Mouse (Mus musculus): ENCODE data around the gene Ino80d. TPM values are rescaled to one million over a fixed set of nuclear protein-coding genes. Genes with fewer than 3 reads are reported as not detected.
A peak's percentile ranks its signal among the peaks of the same experiment; 100 is the strongest.

Ino80d gene
- total RNA-seq, 2 experiments from 2014 or later, result 26.8 to 27.9 TPM

DNA sequence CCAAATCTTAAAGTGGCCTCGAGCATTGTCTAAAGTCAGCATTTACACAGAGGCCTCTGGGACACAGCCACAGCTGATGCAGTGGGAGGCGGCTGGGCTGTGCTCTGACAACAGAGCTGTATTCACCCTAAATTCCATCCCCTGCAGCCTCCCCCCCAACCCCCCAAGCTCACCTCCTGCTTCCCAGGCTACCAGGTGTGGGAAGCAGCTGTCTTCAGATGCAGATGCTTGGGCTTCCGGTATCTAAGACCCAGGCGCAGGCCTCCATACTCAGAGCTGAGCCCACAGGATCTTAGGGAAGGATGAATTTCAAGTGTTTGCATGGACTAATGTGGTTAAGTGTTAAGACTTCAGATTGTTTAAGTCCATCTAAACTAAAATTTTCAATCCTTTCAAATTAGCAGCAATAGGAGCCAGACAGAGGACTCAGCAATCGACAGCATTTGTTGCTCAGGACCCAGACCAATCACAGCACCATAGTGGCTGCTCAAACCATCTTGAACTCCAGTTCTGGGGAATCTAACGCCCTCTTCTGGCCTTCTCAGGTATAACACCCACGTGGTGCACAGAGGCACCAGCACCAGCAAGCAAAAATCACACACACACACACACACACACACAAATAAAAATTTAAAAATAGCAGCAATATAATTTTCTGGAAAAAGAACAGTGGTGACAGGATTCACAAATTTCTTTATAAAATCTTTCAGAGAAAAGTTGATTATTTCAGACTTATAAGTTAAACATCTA, 3.8 kb downstream of the Ino80d start:
- DNase-seq (ENCODE audit: low spot score in 2 of 2), result peak; percentile 52 to 55

DNA sequence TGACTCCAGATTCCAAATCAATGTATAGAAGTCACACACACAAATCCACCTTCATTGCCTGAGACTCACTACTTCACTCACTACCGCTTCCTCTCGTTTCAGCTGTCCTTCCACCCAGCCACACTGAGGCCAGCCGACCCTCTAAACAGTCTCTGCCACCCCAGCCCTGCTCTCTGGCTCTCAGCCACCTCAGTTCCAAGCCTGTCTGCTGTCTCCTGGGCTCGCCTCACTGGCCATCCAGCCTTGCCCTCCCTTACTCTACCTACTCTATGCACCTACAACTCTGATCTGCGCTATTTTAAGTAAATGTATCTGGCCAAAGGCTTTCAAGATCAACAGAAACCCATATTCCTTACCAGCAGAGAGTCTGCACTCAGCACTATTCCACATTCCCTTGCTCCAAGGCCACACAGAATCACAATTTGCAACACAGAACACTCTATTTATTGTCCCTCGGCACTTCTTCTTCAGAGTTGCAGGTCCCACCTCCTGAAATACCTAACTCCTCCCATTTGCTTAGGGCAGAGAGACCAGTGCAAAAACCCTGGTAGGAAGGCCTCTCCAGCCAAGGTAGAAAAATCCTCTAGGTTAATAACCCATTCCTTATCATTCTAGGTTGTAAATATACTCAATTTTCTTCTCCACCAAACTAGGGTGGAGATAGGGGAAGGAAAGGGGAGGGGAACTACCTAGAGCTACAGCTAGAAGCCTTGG, 6.7 kb downstream of the Ino80d start:
- DNase-seq (ENCODE audit: low spot score in 2 of 2), result no peak

DNA sequence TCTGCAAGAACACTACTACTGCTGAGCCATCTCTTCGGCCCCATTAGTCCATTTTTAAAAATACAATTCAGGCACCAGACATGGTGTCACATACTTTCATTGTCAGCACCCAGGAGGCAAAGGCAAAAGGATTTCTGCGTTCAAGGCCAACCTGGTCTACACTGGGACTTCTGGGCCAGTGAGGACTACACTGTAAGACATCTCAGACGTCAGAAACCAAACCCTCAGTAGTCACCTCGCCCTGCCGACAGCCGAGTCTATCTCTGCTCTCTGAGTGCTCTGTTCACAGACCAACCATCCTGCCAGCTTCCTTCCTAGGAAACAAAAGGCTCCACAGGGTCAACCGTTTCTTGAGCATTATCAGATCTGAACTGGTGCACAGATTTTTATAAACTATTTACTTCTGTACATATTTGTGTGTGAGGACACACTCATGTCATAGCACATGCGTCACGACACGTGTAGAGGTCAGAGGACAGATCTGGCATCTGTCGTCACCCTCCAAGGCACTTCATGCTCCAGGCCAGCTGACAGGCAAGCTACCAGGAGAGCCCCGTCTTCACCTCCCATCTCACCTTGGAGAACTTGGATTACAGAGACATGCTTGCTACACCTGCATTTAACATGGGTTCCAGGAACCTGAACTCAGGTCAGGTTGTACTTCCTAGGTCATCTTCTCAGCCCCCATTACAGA, 11.6 kb downstream of the Ino80d start:
- no peak for DNase-seq (ENCODE audit: low spot score in 2 of 2)

DNA sequence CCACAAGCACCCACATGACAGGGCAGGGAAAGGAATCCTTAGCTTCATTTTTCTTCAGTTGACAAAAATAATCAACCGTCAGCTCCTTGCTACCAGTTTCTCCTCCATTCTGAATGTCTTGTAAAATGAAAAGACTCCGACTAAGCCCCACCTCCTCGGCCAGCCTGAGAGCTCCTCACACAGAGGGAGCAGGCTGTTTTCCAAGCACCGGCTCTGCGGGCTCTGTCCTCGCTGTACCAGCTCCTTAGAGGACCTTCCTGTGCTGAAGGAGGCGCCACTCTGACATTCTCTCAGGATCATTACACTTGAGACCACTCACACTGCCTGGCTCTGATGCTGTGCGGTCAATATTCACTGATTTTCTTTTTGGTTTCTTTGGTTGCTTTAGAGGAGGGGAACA, 14.3 kb downstream of the Ino80d start:
- no peak for DNase-seq (ENCODE audit: low spot score in 2 of 2)

DNA sequence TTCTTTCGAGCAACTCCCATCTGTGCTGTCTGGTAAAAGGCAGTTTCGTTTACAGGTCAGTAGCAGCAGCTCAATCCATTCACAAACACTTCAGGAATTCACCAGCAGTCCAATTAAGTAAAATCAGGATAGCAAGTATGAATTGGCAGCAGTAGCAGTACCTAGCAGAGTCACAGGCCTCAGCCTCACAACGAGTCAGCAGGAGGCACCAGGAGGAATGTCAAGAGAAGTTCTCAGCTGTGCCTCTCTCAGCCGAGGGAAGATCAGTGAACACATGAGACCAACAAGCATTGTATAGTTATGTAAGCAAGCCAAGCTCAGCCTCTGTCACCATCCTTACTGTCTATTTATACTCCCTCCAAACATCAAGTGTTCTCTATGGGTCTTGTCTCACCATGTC, 15.6 kb downstream of the Ino80d start:
- no peak for DNase-seq (ENCODE audit: low spot score in 2 of 2)

DNA sequence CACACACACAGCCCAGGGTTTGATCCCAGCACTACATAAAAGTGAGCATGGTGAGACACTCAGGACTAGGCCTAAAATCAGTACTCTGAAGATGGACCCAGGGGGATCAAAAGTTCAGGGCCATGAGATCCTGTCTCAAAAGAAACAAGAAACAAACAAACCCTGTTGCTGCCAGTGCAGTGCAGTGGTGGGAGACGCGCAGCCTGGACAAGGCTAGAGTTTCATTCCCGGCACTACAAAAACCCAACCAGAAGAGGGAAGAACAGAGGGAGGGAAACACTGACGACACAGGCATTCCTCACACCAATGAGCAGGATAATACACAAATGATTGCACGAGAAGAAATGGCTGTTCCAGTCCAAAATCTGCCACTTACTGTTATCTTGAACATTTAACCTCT, 18.4 kb downstream of the Ino80d start:
- no peak for DNase-seq (ENCODE audit: low spot score in 2 of 2)

DNA sequence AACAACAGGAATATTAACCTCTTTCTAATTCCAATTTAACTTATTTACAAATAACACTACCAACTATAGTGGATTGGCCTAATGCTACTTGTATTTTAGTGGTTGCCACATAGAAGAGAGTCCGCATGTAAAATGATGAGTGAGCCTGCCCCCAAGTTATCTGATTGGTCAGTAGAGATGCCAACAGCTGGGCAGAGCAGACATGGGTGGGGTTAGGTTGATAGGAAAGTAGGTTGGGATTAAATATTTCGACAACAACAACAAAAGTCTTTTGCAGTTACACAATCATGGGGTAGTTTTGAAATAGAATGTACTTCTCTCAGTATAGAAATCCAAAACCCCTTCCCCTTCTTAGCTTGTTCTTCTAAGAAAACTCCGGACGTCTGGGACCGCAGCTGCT, 24.7 kb downstream of the Ino80d start:
- no peak for DNase-seq (ENCODE audit: low spot score in 2 of 2)

DNA sequence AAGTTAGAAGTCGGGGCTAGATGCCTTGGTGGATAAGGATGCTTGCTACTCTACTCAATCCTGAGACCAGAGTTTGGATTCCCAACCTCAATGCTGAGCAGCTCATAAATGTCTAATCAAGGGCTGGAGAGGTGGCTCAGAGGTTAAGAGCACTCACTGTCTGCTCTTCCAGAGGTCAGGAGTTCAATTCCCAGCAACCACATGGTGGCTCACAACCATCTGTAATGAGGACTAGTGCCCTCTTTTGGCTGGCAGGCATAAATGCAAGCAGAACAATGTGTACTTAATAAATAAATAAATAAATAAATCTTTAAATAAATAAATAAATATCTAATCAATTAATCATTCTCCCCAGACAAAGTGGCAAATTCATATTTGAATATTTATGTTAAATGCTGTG, 25.9 kb downstream of the Ino80d start:
- no peak for DNase-seq (ENCODE audit: low spot score in 2 of 2)

DNA sequence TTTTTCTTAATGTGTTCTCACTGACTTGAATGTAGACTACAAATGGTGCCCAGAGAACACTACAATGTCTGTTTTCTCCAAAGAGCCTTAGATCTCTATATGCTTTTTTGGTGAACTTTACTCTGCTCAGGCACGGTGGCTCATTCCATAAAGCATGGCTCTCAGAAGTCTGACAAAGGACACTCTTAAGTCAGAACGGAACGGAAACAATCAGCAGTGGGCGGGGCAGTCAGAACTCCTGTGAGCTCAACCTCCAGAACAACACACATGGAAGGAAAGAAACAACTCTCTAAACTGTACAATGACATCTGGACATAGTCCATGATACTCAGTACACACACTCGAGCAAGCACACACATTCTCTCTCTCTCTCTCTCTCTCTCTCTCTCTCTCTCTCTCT, 34.2 kb downstream of the Ino80d start:
- no peak for DNase-seq (ENCODE audit: low spot score in 2 of 2)

DNA sequence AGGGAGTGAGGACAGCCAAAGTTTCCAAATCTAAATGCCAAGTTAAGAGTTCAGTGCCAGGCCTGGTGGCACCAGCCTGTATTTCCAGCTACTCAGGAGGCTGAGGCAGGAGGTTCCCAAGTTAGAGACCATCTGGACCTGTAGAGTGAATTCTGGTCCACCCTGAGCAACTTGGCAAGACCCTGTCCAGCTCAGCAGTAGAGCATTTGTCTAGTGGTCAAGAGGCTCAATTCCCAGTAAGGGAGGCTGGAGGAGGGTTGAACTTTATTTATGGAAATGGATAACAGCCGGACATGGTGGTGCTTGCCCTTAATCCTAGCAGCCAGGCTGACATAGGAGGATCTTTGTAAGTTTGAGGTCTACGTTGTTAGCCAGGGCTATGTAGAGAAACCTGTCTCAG, 38.1 kb downstream of the Ino80d start:
- no peak for DNase-seq (ENCODE audit: low spot score in 2 of 2)

DNA sequence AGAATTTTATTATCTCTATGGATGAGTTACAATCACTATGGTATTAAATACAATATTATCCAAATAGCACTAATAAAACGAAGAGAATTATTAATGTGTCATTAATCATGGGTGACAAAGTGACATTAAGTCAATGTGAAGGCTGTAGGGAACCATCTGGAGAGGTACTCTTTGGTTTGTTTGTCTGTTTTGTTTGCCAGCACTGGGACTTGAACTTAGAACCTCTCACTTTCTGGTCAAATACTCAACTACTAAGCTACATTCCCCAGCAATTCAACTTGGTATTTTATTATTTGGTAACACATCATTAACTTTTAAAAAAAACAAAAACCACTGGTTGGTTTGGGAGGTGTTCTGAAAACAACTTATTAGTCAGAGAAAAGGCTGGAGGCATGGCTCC, 43.1 kb downstream of the Ino80d start:
- DNase-seq (ENCODE audit: low spot score in 2 of 2), result no peak

DNA sequence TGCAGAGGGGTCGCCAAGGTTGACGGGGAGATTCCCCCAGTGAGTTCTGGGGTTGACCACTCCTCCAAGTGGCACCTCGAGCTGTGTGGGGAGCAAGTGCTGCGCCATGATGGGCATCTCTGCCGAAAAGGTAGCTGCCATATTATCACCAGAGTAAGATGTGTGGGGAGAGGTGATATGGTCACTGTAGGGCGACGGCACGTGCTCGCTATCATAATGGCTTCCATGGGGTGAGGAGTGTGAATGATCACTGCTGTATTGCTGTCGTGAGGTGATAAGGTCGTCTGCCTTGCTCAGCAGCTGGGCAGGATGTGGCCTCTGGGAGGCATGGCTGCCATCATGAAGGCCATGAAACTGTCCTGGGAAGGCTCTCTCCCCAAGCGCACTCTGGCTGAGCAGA, 56.1 kb downstream of the Ino80d start:
- no peak for DNase-seq (ENCODE audit: low spot score in 2 of 2)

DNA sequence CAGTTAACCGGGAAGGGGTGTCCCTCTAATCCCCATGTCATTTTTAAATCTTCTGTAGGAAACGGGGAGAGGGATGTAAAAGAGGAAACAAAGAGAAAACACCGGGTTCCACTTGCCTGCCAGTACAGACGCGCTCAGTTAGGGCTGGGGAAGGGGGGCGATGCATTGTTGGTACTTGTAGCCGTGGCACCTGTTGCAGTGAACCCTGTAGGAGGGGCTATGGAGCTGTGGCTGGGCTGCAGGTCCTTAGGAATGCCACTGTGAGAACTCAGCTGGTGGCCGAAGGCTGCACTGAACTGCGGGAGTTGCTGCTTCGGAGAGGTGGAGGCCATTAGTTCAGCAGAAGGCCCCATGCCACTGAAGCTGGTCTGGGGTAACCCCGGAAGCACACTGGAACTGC, 56.6 kb downstream of the Ino80d start:
- DNase-seq (ENCODE audit: low spot score in 2 of 2), result no peak

DNA sequence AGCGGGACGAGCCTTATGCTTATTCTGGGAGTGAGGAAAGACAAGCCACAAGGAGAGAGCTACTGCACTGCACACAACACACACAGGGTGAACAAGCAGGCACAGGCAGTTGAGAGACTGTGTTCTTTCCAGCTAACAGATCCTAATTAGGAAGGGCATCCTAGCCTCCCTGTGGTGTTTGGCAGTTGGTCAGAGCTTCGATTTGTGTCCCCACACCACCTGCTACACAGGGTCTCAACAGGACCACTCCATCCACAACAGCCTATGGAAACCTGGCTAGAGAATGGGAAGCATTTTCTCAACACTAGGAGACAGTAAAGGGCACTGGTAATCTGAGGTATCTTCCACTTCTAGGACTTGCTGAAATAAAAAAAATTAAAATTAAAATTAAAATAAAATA, 57.1 kb downstream of the Ino80d start:
- DNase-seq (ENCODE audit: low spot score in 2 of 2), result peak in 1 of 2 experiments; percentile 24

DNA sequence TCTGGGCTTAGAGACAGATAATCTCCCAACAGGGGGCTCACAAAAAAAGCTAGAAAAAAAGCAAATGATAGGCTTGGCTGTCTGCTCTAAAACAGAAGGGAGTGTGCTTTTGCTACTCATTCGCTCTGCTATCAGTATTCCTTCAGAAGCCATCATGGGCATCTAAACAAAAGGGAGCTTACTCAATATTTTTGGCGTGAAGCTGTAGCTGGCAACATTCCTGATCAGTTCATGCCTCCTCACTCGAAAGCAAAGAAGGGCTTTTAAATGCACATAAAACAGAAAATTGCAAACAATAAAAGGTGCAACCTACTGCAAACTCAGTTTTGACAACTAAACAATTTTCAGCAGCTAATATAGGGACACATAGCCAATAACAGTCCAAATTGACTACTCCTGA, 59.1 kb downstream of the Ino80d start:
- DNase-seq (ENCODE audit: low spot score in 2 of 2), result peak in 1 of 2 experiments; percentile 16

DNA sequence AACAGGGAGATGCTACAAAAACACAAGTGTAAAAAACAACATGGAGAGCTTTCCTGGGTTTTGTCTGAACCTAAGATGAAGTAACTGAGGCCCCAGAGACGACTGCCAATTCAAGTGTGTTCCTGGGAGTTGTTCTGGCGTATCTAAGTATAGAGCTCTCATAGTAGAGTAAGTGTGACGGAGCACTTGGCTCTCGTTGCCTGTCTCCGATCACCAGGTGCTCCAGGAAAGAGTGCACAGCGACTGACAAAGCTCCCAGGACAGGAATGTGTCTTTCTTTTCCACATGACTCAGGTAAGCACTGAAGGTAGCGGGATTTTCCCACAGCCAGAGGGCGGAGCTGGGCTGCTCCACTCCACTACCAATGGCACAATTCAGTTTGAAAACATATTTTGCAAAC, 63.6 kb downstream of the Ino80d start:
- DNase-seq (ENCODE audit: low spot score in 2 of 2), result no peak

DNA sequence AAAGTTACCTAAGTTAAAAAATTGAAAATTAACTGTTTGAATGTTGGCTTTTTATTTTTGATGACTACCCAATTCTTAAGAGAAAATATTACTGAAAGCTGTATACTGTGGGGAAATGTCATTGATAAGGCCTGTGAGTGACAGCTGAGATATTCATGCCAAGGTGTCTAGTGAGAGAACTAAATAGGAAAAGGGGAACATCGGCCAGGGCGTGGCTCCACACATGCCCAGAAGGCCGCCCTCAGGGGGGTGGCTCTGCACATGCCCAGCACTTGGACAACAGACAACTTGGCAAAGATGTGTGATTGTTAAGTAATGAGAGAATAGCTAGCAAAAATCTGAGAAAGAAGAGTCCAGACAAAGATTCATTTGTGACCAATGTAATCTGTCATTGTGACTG, 64.5 kb downstream of the Ino80d start:
- peak in 1 of 2 experiments; percentile 38 for DNase-seq (ENCODE audit: low spot score in 2 of 2)

DNA sequence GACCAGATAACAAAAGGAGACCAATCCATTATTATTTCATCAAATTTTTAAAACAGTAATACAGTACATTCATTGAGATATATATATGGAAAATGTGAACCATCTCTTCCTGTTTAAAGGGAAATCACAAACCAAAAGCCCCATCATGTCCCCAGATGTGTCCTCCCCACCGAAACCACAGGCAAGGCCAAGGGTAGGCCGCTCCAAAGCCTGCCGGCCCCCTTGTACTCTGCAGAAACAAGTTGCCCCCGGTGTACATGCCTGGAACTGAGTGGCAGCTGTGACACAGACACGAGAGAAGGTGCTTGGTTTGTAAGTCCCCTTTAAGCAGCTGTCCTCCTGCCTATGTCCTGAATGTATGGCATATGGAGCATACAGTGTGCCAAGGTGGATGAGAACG, 66.5 kb downstream of the Ino80d start:
- DNase-seq (ENCODE audit: low spot score in 2 of 2), result no peak

DNA sequence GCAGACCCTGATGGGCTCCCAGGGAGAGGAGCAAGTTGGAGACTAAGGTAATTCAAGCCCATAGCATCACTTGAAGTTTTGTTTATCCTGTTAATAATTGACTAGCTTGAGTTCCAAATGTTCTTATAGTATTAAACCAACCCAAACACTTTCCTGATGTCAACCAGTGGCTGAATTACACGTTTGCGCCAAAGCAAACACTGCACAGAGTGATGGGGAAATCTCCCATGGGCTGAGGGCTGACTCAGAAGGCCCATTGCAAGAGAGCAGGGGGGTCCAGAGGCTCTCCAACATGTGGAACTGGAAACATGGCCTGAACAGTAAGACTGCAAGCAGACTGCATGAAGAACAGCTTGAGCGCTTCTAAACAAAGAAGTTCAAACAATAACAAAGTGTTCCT, 81.5 kb downstream of the Ino80d start:
- no peak for DNase-seq (ENCODE audit: low spot score in 2 of 2)

DNA sequence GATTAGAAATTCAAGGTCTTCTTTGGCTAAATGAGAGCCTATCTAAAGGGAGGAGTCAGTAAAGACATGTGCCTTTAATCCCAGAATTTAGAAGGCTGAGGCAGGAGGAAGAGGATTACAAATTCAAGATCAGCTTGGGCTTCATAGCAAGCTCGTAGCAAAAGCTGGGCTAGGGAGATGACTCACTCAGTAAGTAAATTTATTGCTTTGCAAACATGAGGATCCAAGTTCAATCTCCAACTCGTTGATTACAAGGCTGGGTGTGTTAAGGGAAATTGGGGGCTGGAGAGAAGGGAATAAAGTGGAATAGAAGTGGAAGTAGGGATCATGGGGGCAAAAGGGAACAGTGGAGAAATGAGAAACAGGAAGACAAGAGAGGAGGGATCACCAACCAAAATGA, 94.6 kb downstream of the Ino80d start:
- no peak for DNase-seq (ENCODE audit: low spot score in 2 of 2)

DNA sequence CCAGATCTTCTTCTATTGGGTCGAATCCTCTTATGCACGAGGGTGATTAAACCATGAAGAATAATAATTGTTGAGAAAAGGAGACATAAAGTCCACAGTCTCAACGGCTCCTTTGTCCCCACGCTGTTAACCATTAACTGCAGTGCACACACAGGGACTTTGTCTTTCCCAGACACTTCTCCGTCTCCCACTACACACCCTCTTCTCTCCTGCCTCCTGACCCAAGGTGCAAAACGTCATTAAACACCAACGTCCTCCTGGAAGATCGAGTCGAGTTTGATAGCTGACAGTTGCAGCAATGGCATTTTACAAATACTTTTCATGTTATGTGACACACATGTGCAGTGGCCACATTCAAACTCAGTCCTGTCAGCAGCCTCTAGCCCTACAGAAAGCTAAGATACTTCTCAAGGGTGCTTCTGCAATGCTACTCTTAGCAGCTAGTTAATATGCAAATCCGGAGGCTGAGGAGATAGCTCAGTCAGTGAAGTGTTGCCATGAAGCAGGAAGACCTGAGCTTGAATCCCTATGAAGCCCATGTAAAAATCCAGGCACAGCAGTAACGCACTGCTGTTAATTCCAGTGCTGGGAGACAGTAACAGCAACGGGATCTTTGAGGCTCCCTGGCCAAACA, 109.3 kb downstream of the Ino80d start:
- DNase-seq (ENCODE audit: low spot score in 2 of 2), result no peak

DNA sequence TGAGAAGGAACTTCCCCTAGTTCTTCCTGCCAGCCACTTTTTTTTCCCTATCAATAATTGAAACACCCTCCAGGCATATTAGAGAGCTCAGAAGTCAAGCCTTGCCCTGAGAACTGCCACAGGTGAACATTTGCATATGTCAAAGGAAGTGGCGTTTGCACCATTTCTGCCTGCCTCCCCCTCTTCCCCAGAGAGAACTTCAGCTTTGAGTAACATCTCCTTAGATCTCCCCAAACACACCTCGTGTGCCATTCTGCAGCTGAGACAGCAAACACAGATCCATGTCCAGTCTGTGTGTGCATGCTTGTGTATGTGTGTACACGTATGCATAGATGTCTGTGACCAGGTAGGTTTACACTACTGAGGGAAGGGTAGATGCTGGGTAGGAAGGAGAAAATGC, 112.6 kb downstream of the Ino80d start:
- DNase-seq (ENCODE audit: low spot score in 2 of 2), result no peak
